Mouse (Mus musculus): ENCODE results near the gene Gins3. TPM values are rescaled to one million over a fixed set of nuclear protein-coding genes. Genes with fewer than 3 reads are reported as not detected.
"Not testable (repeated sequence)": the region's sequence is repeated elsewhere in the genome, so short reads cannot be mapped to it uniquely, and the experiment has no call there.

Gins3 gene
- polyA plus RNA-seq, 1 experiment = 7.4 TPM

- no peak overlapping the region for H3K27ac ChIP-seq (ENCODE audit: insufficient read depth, low read depth, low read length)
- H3K4me3 ChIP-seq (ENCODE audit: insufficient read depth, low read length) = no peak overlapping the region
- H3K4me1 ChIP-seq (ENCODE audit: control insufficient read depth, insufficient read depth, low read length) = peaks cover 4% of the 10 kb centered on the region
- no peak for TF ChIP-seq POLR2A (IDR thresholded peaks at IDR 0.05; ENCODE audit: borderline replicate concordance, low read depth, low read length)
- no peak for TF ChIP-seq CTCF (IDR thresholded peaks at IDR 0.05; ENCODE audit: low read depth, low read length)
These were observed 29.8 kb downstream of the Gins3 start for GRCm38 (mm10) chr8:95662885-95663598.

GRCm38 (mm10) chr8:95663599-95663949, 30.3 kb downstream of the Gins3 start:
- Histone ChIP-seq H3K4me3 (ENCODE audit: insufficient read depth, low read length) (no peak overlapping the region), H3K27ac (ENCODE audit: insufficient read depth, low read depth, low read length) (no peak overlapping the region), H3K4me1 (ENCODE audit: control insufficient read depth, insufficient read depth, low read length) (peaks cover 4% of the 10 kb centered on the region)
- no peak for TF ChIP-seq POLR2A (IDR thresholded peaks at IDR 0.05; ENCODE audit: borderline replicate concordance, low read depth, low read length)
- no peak for TF ChIP-seq CTCF (IDR thresholded peaks at IDR 0.05; ENCODE audit: low read depth, low read length)

- H3K4me1 ChIP-seq (ENCODE audit: control insufficient read depth, insufficient read depth, low read length) = peaks cover 10% of the 10 kb centered on the region
- H3K27ac ChIP-seq (ENCODE audit: insufficient read depth, low read depth, low read length); H3K4me3 ChIP-seq (ENCODE audit: insufficient read depth, low read length): not testable (repeated sequence)
These were observed 32.7 kb downstream of the Gins3 start for GRCm38 (mm10) chr8:95665813-95666452.

GRCm38 (mm10) chr8:95668163-95668958, 35.1 kb downstream of the Gins3 start:
- no peak for TF ChIP-seq POLR2A (IDR thresholded peaks at IDR 0.05; ENCODE audit: borderline replicate concordance, low read depth, low read length)
- no peak for TF ChIP-seq CTCF (IDR thresholded peaks at IDR 0.05; ENCODE audit: low read depth, low read length)
- Histone ChIP-seq H3K4me3 (ENCODE audit: insufficient read depth, low read length) (no peak overlapping the region), H3K4me1 (ENCODE audit: control insufficient read depth, insufficient read depth, low read length) (peaks cover 17% of the 10 kb centered on the region), H3K27ac (ENCODE audit: insufficient read depth, low read depth, low read length) (no peak overlapping the region)

DNA sequence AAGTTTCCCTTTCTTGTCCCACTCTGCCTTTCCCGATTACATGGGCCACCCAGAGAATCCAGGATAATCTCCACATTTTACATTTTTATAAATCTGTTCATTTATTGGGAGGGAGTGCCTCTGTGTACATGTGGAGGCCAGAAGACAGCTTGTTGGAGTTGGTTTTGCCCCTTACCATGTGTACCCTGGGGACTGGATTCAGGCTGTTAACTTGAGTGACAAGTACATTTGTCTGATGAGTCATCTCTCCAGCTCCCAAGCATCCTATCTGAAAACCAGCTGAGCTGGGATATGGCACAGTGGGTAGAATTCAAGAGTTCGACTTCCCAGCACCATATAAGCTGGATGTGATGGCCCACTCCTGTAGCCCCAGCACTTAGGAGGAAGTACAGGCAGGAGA, 36.7 kb downstream of the Gins3 start:
- TF ChIP-seq CTCF (IDR thresholded peaks at IDR 0.05; ENCODE audit: low read depth, low read length) (no peak), POLR2A (IDR thresholded peaks at IDR 0.05; ENCODE audit: borderline replicate concordance, low read depth, low read length) (no peak)
- peaks cover 25% of the 10 kb centered on the region for H3K4me1 ChIP-seq (ENCODE audit: control insufficient read depth, insufficient read depth, low read length)
- H3K4me3 ChIP-seq (ENCODE audit: insufficient read depth, low read length) = no peak overlapping the region
- H3K27ac ChIP-seq (ENCODE audit: insufficient read depth, low read depth, low read length) = no peak overlapping the region

GRCm38 (mm10) chr8:95671861-95672260, 38.6 kb downstream of the Gins3 start:
- H3K27ac ChIP-seq (ENCODE audit: insufficient read depth, low read depth, low read length) = no peak overlapping the region
- H3K4me1 ChIP-seq (ENCODE audit: control insufficient read depth, insufficient read depth, low read length) = peaks cover 25% of the 10 kb centered on the region
- no peak overlapping the region for H3K4me3 ChIP-seq (ENCODE audit: insufficient read depth, low read length)
- TF ChIP-seq CTCF (IDR thresholded peaks at IDR 0.05; ENCODE audit: low read depth, low read length) (no peak), POLR2A (IDR thresholded peaks at IDR 0.05; ENCODE audit: borderline replicate concordance, low read depth, low read length) (no peak)

DNA sequence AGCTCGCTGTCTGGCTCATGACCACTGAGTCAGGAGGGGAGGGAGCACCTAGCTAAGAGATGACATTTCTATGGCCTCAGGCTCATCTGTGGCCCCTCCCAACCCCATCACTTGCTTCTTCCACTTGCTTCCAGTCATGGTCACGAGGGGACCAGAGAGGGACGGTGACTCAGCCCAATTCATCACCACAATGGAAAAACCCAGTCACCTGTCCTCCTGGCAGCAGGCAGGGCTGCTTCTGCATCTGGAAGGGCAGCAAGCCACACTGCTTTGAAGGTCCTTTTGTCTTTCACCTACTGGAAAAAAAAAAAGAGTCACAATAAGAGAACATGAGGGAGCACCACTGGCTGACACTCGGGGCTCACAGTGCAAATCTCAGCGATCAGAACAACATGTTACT, 39.6 kb downstream of the Gins3 start:
- no peak for TF ChIP-seq POLR2A (IDR thresholded peaks at IDR 0.05; ENCODE audit: borderline replicate concordance, low read depth, low read length)
- H3K27ac ChIP-seq (ENCODE audit: insufficient read depth, low read depth, low read length) = no peak overlapping the region
- H3K4me3 ChIP-seq (ENCODE audit: insufficient read depth, low read length) = no peak overlapping the region
- H3K4me1 ChIP-seq (ENCODE audit: control insufficient read depth, insufficient read depth, low read length) = peaks cover 25% of the 10 kb centered on the region

GRCm38 (mm10) chr8:95676631-95677030, 43.4 kb downstream of the Gins3 start, which contains the start of gene Ndrg4:
Gene Ndrg4 (plus strand): TSS chr8:95676980.
- no peak for TF ChIP-seq CTCF (IDR thresholded peaks at IDR 0.05; ENCODE audit: low read depth, low read length)
- no peak for TF ChIP-seq POLR2A (IDR thresholded peaks at IDR 0.05; ENCODE audit: borderline replicate concordance, low read depth, low read length)
- Histone ChIP-seq H3K4me1 (ENCODE audit: control insufficient read depth, insufficient read depth, low read length) (peaks cover 19% of the 10 kb centered on the region), H3K27ac (ENCODE audit: insufficient read depth, low read depth, low read length) (no peak within 1 kb of the TSS), H3K4me3 (ENCODE audit: insufficient read depth, low read length) (peak within 1 kb of the TSS; percentile 57)

DNA sequence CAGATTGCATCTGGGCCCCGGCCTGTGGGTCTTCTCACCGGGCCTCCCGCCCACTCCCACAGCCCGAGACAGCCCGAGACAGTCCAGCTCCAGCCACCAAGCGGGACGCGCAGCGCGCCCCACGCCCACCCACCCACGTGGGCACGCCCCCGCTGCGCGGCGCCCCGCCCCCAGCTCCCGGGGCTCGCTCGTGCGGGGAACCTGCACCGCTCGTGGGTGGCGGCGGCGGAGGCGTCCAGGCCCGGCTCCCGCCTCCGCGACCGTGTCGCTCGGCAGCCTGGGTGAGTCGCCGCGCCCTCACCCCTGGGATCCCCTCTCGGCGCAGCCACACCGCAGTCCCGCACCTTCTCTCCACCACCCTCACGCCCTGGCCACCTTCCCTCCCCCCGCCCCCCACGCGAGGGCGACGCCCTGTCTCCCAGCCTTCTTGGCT, 44.4 kb downstream of the Gins3 start:
- Histone ChIP-seq H3K4me1 (ENCODE audit: control insufficient read depth, insufficient read depth, low read length) (peaks cover 16% of the 10 kb centered on the region), H3K4me3 (ENCODE audit: insufficient read depth, low read length) (peak overlapping the region; percentile 57), H3K27ac (ENCODE audit: insufficient read depth, low read depth, low read length) (no peak overlapping the region)
- TF ChIP-seq POLR2A (IDR thresholded peaks at IDR 0.05; ENCODE audit: borderline replicate concordance, low read depth, low read length) (no peak), CTCF (IDR thresholded peaks at IDR 0.05; ENCODE audit: low read depth, low read length) (no peak)
